Mouse (Mus musculus) midbrain, postnatal 0 days (tissue): ENCODE results near the gene Slc35c1. TPM values are rescaled to one million over a fixed set of nuclear protein-coding genes. Genes with fewer than 3 reads are reported as not detected.

Source experiments
- ATAC-seq: fragments of 200-750 bp; cut with Nextera tagmentation; 2 replicates; pipeline ENCODE4 v1.8.0; 2017; ENCODE audit warnings: moderate number of reproducible peaks, mild to moderate bottlenecking, moderate TSS enrichment, moderate library complexity; ENCODE audit not compliant: low FRiP score
- DNase-seq: peaks from one replicate; pipeline ENCODE4 v3.0.0-alpha.2; 2015; ENCODE audit warnings: low spot score
- H3K27ac ChIP-seq: fragments of 300-500 bp; sonication (generic); 2 replicates; pipeline ENCODE4 v1.5.1; 2014; ENCODE audit warnings: low read depth, mild to moderate bottlenecking, low read length, mixed read lengths
- H3K27me3 ChIP-seq: fragments of 300-500 bp; sonication (generic); 2 replicates; pipeline ENCODE4 v1.6.1; 2014; ENCODE audit warnings: low read length, control low read depth, mixed read lengths; ENCODE audit not compliant: insufficient read depth
- H3K36me3 ChIP-seq: fragments of 300-500 bp; sonication (generic); 2 replicates; pipeline ENCODE4 v1.6.1; 2014; ENCODE audit warnings: low read length, control low read depth, mixed read lengths; ENCODE audit not compliant: insufficient read depth
- H3K4me1 ChIP-seq: fragments of 300-500 bp; sonication (generic); 2 replicates; pipeline ENCODE4 v1.6.1; 2014; ENCODE audit warnings: mild to moderate bottlenecking, control low read depth, antibody characterized with exemption, low read length, mixed read lengths; ENCODE audit not compliant: insufficient read depth
- H3K4me2 ChIP-seq: fragments of 300-500 bp; sonication (generic); 2 replicates; pipeline ENCODE4 v1.6.1; 2014; ENCODE audit warnings: low read depth, mild to moderate bottlenecking, low read length, mixed read lengths; ENCODE audit not compliant: poor library complexity, severe bottlenecking
- H3K4me3 ChIP-seq: fragments of 300-500 bp; sonication (generic); 2 replicates; pipeline ENCODE4 v1.5.1; 2014; ENCODE audit warnings: low read depth, mild to moderate bottlenecking, low read length, moderate library complexity
- H3K9ac ChIP-seq: fragments of 300-500 bp; sonication (generic); replicated peaks from 2 replicates; pipeline ENCODE4 v1.6.1; 2014; ENCODE audit warnings: mild to moderate bottlenecking, low read length, moderate library complexity, mixed read lengths; ENCODE audit not compliant: poor library complexity, severe bottlenecking
- H3K9me3 ChIP-seq: fragments of 300-500 bp; sonication (generic); 2 replicates; pipeline ENCODE4 v1.6.1; 2016; ENCODE audit warnings: low read length, control low read depth
- CTCF ChIP-seq: IDR thresholded peaks from 2 replicates; pipeline ENCODE4 v1.5.1; 2016; ENCODE audit warnings: antibody characterized with exemption, mild to moderate bottlenecking
- WGBS: fragments of 180-500 bp; shearing (Covaris S2); extraction: QIAGEN DNeasy Blood & Tissue Kit; methylation state at CpG from one replicate; pipeline ENCODE4 v1.1.7; 2014; 5-methylcytosine and 5-hydroxymethylcytosine counted together
- polyA plus RNA-seq: library from polyadenylated mRNA; unstranded; fragments of >200 nt; fragmentation: Nextera tagmentation; extraction: Ambion mirVana; gene quantifications from 2 replicates; pipeline ENCODE4 v1.2.1, GENCODE M21; 2015
- total RNA-seq: library from RNA; depleted of rRNA; stranded (reverse); fragments of >200 nt; gene quantifications from 2 replicates; pipeline ENCODE4 v1.2.3, GENCODE M21; 2014; rRNA removed

Slc35c1 gene
- total RNA-seq (8.9 and 18.6 TPM in 2 replicates), polyA plus RNA-seq (16.8 and 18.8 TPM in 2 replicates)

DNA sequence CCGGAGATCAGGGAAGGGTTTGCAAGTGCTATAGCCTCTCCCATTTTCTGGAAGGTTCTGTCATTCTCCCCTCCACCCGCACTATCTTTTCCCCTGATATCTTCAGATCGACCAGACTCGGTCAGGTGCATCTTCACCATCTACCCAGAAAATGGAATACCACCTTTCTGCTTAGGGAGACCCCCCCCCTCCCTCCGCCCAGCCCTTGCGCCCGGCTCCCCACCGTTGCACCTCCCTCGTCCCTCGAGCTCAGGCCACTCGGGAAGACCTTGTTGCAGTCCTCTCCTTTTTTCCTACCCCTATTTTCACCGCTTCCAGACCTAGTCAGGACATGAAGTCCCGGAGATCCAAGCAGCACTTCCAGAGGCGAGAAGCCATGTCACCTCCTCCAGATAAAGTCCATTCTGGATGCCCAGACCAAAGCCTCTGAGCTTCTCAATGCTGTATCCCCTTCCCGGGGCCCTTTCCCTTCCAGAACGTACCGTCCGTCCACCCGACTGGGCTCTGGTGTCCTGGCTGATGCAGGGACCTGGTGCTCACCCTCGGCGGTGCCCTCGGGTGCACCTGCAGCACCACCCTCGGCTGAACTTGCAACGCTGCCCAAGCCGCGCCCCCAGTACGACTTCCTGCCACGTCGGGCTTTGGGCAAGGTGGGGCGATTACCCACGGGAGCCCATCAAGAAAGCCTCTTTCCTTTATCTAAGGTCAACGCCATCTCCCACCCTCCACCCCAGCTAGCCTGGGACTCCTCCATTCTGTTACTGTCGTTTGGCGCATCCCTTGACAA is at the start of gene Slc35c1:
Gene Slc35c1, minus strand, starts transcription at position 618 of the 787 bp plus-strand sequence.
- no peaks in the 10 kb centered on the region for H3K36me3 ChIP-seq
- no peak for TF ChIP-seq CTCF
- H3K27ac ChIP-seq = peak within 1 kb of the TSS; percentile 69
- H3K9ac ChIP-seq = peak within 1 kb of the TSS; percentile 67
- H3K4me2 ChIP-seq = peak within 1 kb of the TSS; percentile 84
- peak within 1 kb of the TSS; percentile 79 for H3K4me3 ChIP-seq
- H3K4me1 ChIP-seq = peaks cover 22% of the 10 kb centered on the region
- ATAC-seq = peak; percentile 33; the same call in 1 of the 2 replicates
- no peak for DNase-seq
- H3K27me3 ChIP-seq = no peaks in the 10 kb centered on the region
- WGBS = 1% methylated on average over 34 of the region's 34 CpGs
- no peaks in the 10 kb centered on the region for H3K9me3 ChIP-seq

GRCm38 (mm10) chr2:92505291-92505690 is 45.0 kb upstream of the Slc35c1 start:
- ATAC-seq = no peak
- no peak overlapping the region for H3K4me2 ChIP-seq
- no peak overlapping the region for H3K27ac ChIP-seq
- no peak for TF ChIP-seq CTCF
- no peaks in the 10 kb centered on the region for H3K9me3 ChIP-seq
- H3K36me3 ChIP-seq = no peaks in the 10 kb centered on the region
- no peak overlapping the region for H3K9ac ChIP-seq
- no peak overlapping the region for H3K4me3 ChIP-seq
- peaks cover under 1% of the 10 kb centered on the region; the same call in 1 of the 2 replicates for H3K4me1 ChIP-seq
- no peak for DNase-seq
- WGBS = 90% methylated on average over 7 of the region's 7 CpGs
- H3K27me3 ChIP-seq = no peaks in the 10 kb centered on the region

GRCm38 (mm10) chr2:92503421-92503820 is 43.1 kb upstream of the Slc35c1 start:
- TF ChIP-seq CTCF = peak; percentile 43
- H3K9me3 ChIP-seq = no peaks in the 10 kb centered on the region
- no peak for ATAC-seq
- H3K27me3 ChIP-seq = no peaks in the 10 kb centered on the region
- H3K27ac ChIP-seq = no peak overlapping the region
- H3K9ac ChIP-seq = no peak overlapping the region
- H3K36me3 ChIP-seq = no peaks in the 10 kb centered on the region
- 85% methylated on average over 3 of the region's 3 CpGs for WGBS
- no peak overlapping the region for H3K4me3 ChIP-seq
- H3K4me2 ChIP-seq = no peak overlapping the region
- no peak for DNase-seq
- peaks cover 11% of the 10 kb centered on the region; the same call in 1 of the 2 replicates for H3K4me1 ChIP-seq

- Histone ChIP-seq H3K4me2 (no peak overlapping the region), H3K4me1 (peaks cover 16% of the 10 kb centered on the region; the same call in 1 of the 2 replicates), H3K27me3 (no peaks in the 10 kb centered on the region), H3K36me3 (no peaks in the 10 kb centered on the region), H3K27ac (peak overlapping the region; percentile 70), H3K9me3 (no peaks in the 10 kb centered on the region), H3K4me3 (no peak overlapping the region), H3K9ac (no peak overlapping the region)
- ATAC-seq (peak; percentile 86), DNase-seq (peak; percentile 95)
- WGBS = 28% methylated on average over 3 of the region's 3 CpGs
- no peak; the same call in 1 of the 2 replicates for TF ChIP-seq CTCF
These were observed 39.5 kb upstream of the Slc35c1 start for GRCm38 (mm10) chr2:92499701-92500322.

DNA sequence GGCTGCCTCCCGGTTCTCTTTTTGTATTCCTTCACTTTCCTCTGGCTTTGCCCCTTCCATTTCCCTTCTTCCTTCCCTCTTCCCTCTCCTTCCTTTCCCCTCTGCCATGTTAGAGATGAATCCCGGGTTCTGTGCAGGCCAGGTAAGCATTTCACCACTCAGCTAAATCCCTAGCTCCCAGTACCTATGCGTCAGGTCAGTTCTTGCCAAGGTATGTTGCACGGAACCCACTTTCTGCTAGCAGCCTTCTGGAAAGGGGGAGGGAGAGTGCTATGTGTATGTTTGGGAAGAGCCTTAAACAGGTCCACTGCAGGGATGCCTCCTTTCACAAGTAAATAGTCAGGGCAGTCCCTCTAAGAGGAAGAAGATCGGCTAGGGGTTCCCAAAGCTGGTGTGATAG is 36.8 kb upstream of the Slc35c1 start:
- Histone ChIP-seq H3K4me3 (no peak overlapping the region), H3K4me1 (peaks cover 23% of the 10 kb centered on the region; the same call in 1 of the 2 replicates), H3K27me3 (no peaks in the 10 kb centered on the region), H3K36me3 (no peaks in the 10 kb centered on the region), H3K4me2 (no peak overlapping the region), H3K9me3 (no peaks in the 10 kb centered on the region), H3K9ac (peak overlapping the region; percentile 1; the same call in 1 of the 2 replicates), H3K27ac (peak overlapping the region; percentile 38; the same call in 1 of the 2 replicates)
- TF ChIP-seq CTCF = no peak
- DNase-seq (no peak), ATAC-seq (no peak)
- 58% methylated on average over 5 of the region's 5 CpGs for WGBS
